Mouse (Mus musculus): ENCODE results near the gene Atg4c. TPM values are rescaled to one million over a fixed set of nuclear protein-coding genes. Genes with fewer than 3 reads are reported as not detected.
A peak's percentile ranks its signal among the peaks of the same experiment; 100 is the strongest.

Atg4c gene
- polyA plus RNA-seq, 1 experiment from 2014 or later = 6.0 TPM

DNA sequence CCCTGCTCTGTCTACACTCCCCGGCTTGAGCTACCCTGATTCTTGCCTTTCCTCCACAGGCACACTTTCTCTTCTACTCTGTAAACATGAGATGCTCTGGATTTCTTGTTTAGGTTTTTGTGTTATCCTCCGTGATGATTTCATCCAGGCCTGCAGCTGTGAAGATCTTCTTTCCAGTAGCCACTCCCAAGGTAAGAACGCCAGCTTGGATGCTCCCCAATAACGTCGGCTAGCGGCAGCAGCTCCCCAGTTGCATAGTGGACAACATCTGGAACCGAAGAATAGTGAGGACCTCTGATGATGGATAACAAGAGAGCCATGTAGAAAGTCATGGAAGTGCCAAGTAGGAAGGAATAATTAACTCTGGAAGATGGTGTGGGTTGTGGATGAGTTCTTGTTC is 85.1 kb downstream of the Atg4c start:
- DNase-seq (no peak), ATAC-seq (no peak)
- no peak overlapping the region for H3K4me2 ChIP-seq (ENCODE audit: low read depth, low read length)
- no peak overlapping the region for H3K4me3 ChIP-seq (ENCODE audit: low read depth, low read length)
- WGBS (ENCODE audit: insufficient replicate concordance) = 82% methylated on average over 7 of the region's 7 CpGs
- no peak for TF ChIP-seq EP300 (IDR thresholded peaks at IDR 0.05; ENCODE audit: low read depth)
- no peak for TF ChIP-seq CTCF (IDR thresholded peaks at IDR 0.05; ENCODE audit: low read depth)
- no peaks in the 10 kb centered on the region; the same call in 1 of the 2 replicates for H3K36me3 ChIP-seq (replicated peaks; ENCODE audit: insufficient read depth, low read length)
- no peaks in the 10 kb centered on the region for H3K9me3 ChIP-seq (ENCODE audit: low read length)
- H3K27ac ChIP-seq (ENCODE audit: low read depth) = no peak overlapping the region
- no peaks in the 10 kb centered on the region for H3K4me1 ChIP-seq (ENCODE audit: insufficient read depth)
- no peaks in the 10 kb centered on the region for H3K27me3 ChIP-seq (ENCODE audit: insufficient read depth, low read length)
- no peak overlapping the region for H3K9ac ChIP-seq (replicated peaks)

DNA sequence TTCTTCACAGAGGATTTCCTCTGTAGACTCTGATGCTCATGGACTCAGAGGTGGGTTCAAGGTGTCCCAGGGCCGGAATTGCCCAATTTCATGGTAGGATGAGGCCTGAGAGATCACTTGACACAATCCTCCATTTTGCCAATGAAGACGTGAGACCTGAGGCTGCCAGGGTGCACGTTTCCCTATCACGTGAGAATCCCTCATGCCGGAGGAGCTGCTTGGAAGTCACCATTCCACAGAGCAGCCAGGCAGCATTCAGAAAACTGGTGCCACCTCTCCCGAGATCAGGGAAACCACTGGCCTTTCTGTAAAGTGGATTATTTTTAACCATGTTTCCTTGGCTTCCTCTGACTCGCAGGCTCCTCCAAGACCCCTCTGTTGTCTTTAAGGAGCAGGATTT is 88.0 kb downstream of the Atg4c start:
- Histone ChIP-seq H3K4me2 (ENCODE audit: low read depth, low read length) (no peak overlapping the region), H3K9ac (replicated peaks) (no peak overlapping the region), H3K27me3 (ENCODE audit: insufficient read depth, low read length) (no peaks in the 10 kb centered on the region), H3K36me3 (replicated peaks; ENCODE audit: insufficient read depth, low read length) (no peaks in the 10 kb centered on the region; the same call in 1 of the 2 replicates), H3K4me1 (ENCODE audit: insufficient read depth) (no peaks in the 10 kb centered on the region), H3K9me3 (ENCODE audit: low read length) (no peaks in the 10 kb centered on the region), H3K4me3 (ENCODE audit: low read depth, low read length) (no peak overlapping the region), H3K27ac (ENCODE audit: low read depth) (no peak overlapping the region)
- 72% methylated on average over 7 of the region's 7 CpGs for WGBS (ENCODE audit: insufficient replicate concordance)
- ATAC-seq (no peak), DNase-seq (no peak)
- TF ChIP-seq CTCF (IDR thresholded peaks at IDR 0.05; ENCODE audit: low read depth) = no peak
- no peak for TF ChIP-seq EP300 (IDR thresholded peaks at IDR 0.05; ENCODE audit: low read depth)

DNA sequence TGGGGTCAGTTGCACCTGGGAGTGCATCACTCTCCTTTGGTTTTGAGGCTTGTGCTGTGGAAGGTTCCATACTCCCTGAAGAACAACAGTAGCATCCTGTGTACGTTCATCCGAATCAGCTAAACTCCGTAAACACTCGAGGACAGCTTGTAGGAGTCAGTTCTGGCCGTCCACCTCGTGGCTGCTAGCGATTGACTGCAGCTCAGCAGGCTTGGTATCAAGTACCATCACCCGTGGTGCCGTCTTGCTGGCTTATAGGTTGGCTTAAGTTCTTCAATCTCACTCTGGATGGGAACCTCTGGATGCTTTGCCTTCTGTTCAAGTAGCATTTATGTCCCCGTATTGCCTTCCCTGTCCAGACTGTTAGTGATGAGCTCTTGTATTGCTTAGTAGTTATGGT is 95.6 kb downstream of the Atg4c start:
- no peak overlapping the region for H3K4me2 ChIP-seq (ENCODE audit: low read depth, low read length)
- ATAC-seq = no peak
- 73% methylated on average over 10 of the region's 10 CpGs for WGBS (ENCODE audit: insufficient replicate concordance)
- no peaks in the 10 kb centered on the region for H3K27me3 ChIP-seq (ENCODE audit: insufficient read depth, low read length)
- DNase-seq = no peak
- H3K4me3 ChIP-seq (ENCODE audit: low read depth, low read length) = no peak overlapping the region
- H3K4me1 ChIP-seq (ENCODE audit: insufficient read depth) = no peaks in the 10 kb centered on the region
- H3K9ac ChIP-seq (replicated peaks) = no peak overlapping the region
- no peaks in the 10 kb centered on the region for H3K36me3 ChIP-seq (replicated peaks; ENCODE audit: insufficient read depth, low read length)
- TF ChIP-seq EP300 (IDR thresholded peaks at IDR 0.05; ENCODE audit: low read depth) = no peak
- no peak for TF ChIP-seq CTCF (IDR thresholded peaks at IDR 0.05; ENCODE audit: low read depth)
- no peak overlapping the region for H3K27ac ChIP-seq (ENCODE audit: low read depth)
- no peaks in the 10 kb centered on the region for H3K9me3 ChIP-seq (ENCODE audit: low read length)

- no peak overlapping the region for H3K9ac ChIP-seq (replicated peaks)
- DNase-seq (peak; percentile 51), ATAC-seq (no peak)
- no peaks in the 10 kb centered on the region for H3K9me3 ChIP-seq (ENCODE audit: low read length)
- WGBS (ENCODE audit: insufficient replicate concordance) = 6% methylated on average over 4 of the region's 4 CpGs
- H3K36me3 ChIP-seq (replicated peaks; ENCODE audit: insufficient read depth, low read length) = no peaks in the 10 kb centered on the region
- no peak overlapping the region for H3K4me2 ChIP-seq (ENCODE audit: low read depth, low read length)
- H3K27ac ChIP-seq (ENCODE audit: low read depth) = no peak overlapping the region
- no peaks in the 10 kb centered on the region for H3K27me3 ChIP-seq (ENCODE audit: insufficient read depth, low read length)
- TF ChIP-seq EP300 (IDR thresholded peaks at IDR 0.05; ENCODE audit: low read depth) (no peak), CTCF (IDR thresholded peaks at IDR 0.05; ENCODE audit: low read depth) (peak; percentile 84)
- no peak overlapping the region for H3K4me3 ChIP-seq (ENCODE audit: low read depth, low read length)
- H3K4me1 ChIP-seq (ENCODE audit: insufficient read depth) = no peaks in the 10 kb centered on the region
These were observed 104.9 kb downstream of the Atg4c start for GRCm38 (mm10) chr4:99298676-99299075.

- H3K9me3 ChIP-seq (ENCODE audit: low read length) = no peaks in the 10 kb centered on the region
- 82% methylated on average over 13 of the region's 13 CpGs for WGBS (ENCODE audit: insufficient replicate concordance)
- TF ChIP-seq CTCF (IDR thresholded peaks at IDR 0.05; ENCODE audit: low read depth) (no peak), EP300 (IDR thresholded peaks at IDR 0.05; ENCODE audit: low read depth) (no peak)
- H3K4me3 ChIP-seq (ENCODE audit: low read depth, low read length) = no peak overlapping the region
- no peak for DNase-seq
- no peak for ATAC-seq
- H3K4me1 ChIP-seq (ENCODE audit: insufficient read depth) = no peaks in the 10 kb centered on the region
- H3K27me3 ChIP-seq (ENCODE audit: insufficient read depth, low read length) = no peaks in the 10 kb centered on the region
- no peaks in the 10 kb centered on the region for H3K36me3 ChIP-seq (replicated peaks; ENCODE audit: insufficient read depth, low read length)
- H3K27ac ChIP-seq (ENCODE audit: low read depth) = no peak overlapping the region
- H3K9ac ChIP-seq (replicated peaks) = no peak overlapping the region
- H3K4me2 ChIP-seq (ENCODE audit: low read depth, low read length) = no peak overlapping the region
These were observed 111.1 kb downstream of the Atg4c start for GRCm38 (mm10) chr4:99304793-99305192.

Other genes starting within 250 kb of the Atg4c start
- 375 and 438 TPM in 2 replicates for gene Angptl3, start 163.0 kb upstream of the Atg4c start, polyA plus RNA-seq (2015; fragmentation: Nextera tagmentation; extraction: Ambion mirVana)
- gene Dock7, start 73.0 kb upstream of the Atg4c start, polyA plus RNA-seq (2015; fragmentation: Nextera tagmentation; extraction: Ambion mirVana) = 4.0 and 5.2 TPM in 2 replicates
- gene Gm12689, start 102.0 kb downstream of the Atg4c start, polyA plus RNA-seq (2015; fragmentation: Nextera tagmentation; extraction: Ambion mirVana) = 0.07 and 0.13 TPM in 2 replicates

All from liver, postnatal 0 days (tissue).